Mouse (Mus musculus) thymus, postnatal 14 days (tissue): Measurements from ENCODE around the gene Mmp24.

Experiments
- DNase-seq: peaks from one replicate; pipeline ENCODE4 v3.0.0; 2021

Gene Mmp24

DNA sequence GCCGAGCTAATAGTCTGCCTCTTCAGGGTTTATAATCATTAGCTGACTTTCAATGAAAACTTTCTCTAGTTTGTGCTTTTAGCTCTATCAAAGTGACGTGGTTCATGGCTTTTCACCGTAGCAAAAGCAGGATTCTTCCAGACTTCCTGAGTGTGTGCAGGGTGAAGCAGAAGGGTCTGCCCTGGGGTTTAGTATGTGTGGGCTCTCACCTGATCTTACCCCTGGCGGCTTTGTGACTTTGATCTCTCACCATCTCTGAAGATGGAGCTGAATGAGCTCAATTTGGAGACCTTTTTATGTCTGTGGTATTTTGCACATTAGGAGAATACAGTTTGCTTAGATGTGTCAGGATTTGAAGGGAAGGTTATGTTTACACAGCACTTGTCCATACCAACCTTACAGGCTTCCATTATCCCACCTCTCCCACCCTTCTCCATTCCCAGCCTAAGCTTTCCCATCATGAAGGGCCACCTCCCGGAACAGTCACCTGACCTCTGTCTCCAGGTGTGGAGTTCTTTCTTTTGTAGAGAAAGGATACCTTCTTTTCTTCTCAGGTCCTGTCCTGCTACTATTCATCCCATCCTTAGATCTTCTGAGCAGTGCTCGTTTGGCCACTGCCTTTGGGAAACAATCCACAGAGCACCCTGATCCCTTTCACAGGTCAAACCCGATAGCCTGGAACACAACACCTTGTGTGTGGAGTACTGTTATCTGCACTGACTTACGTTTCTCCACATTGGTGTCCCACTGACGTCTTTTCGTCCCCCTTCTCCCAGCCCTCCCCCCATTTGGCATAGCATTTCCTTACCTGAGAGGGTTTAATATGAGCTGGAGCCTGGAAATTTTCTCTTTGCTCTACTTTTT lies 1.9 kb downstream of the Mmp24 start:
- DNase-seq = no peak

DNA sequence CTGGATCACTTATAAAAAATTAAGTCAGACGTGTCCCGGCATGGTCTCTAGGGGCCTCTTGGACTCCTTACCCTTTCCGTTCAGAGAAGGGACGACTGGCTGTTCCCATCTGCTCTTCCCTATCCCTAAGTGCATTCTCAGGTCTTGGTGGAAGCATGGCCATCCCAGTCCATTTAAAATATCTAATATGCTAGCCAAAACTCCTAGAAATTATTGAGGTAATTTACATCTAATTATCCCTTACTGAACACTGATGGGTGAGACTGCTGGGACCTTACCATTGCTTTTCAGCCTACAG lies 2.5 kb downstream of the Mmp24 start:
- no peak for DNase-seq

DNA sequence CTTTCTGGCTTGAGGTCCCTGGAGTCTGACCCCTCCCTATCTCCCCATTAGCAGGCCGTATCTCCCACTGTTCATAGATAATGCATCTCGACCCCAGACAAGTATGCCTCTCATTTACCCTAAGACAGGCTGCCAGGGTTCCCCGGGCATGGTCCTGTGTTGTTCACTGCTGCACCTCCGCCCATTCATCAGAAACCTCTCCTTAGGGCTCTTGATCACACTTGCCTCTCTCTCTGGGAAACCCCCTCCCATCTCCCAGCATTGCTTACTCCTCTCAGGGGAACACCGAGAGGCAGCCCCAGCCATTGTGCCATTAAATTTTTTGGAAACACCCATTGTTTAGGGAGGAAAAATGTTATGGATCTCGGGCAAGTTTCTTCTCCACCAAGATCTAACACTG lies 2.9 kb downstream of the Mmp24 start:
- no peak for DNase-seq

DNA sequence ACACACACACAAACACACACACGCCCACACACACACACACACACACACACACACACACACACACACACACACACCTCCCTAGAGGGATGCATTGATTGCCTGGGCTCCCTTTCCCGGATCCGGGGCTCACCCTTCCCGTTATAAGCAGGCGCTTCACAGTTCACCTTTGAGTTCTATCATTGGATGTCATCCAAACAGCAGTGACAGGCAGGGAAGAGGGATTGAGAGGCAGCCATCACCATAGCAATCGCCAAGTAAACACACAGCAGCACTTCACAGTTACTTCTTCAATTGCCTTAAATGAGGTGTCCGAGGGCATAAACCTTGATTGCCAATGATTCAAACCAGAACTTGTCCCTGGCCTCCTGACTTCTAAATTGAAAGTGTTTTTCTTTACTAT lies 3.9 kb downstream of the Mmp24 start:
- DNase-seq = no peak

DNA sequence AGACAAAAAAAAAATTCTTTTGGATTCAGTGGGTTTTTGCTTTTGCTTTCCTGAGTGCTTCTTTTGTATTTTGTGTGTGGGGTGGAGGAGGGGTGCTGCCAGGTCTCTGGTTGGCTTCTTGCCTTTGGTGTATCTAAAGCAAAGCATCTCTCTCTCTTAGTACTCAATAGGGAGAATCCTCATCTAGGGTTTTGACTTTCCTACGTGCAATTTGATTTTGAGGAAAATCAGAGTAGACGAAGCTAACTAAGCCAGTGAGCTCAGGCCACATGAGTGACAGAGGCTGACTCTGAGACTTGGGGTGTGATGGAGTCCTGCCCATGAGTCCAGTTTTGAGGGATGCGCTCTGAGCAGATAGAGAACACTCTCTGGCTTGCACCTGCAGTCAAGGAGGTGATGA lies 4.4 kb downstream of the Mmp24 start:
- DNase-seq = no peak

DNA sequence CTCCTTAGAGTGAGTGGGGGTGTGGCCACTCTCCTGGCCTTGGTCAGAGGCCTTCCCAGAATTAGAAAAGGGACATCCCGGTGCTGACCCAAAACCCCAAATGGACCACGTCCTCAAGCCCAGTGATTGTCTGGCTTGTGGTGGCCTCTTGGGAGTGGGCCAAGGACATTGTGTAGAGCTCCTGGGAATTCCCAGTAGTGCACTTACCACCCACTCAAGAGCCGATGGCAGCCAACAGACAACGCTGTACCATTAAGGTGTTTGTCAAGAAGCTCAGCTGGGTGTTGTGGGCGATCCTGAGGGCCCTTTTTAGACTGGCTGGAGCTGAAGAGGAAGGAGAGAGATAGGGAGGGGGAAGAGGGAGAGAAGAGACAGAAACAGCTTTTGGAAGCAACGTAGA lies 9.4 kb downstream of the Mmp24 start:
- no peak for DNase-seq

DNA sequence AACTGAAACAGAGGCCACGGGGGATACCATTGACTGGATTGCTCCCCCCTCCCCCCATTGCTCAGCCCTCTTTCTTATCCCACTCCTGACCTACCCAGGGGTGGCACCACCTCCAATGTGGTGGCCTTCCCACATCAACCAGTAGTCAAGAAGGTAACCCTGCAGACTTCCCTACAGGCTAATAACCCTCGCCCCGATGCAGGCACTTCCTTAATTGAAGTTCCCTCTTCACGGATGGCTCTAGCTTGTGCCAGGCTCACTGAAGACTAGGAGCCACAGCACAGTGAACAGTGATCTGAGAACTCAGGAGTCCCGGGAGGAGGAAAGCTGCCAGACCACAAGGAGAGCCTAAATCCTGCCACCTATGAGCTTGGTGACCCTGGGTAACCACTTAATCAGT lies 11.8 kb downstream of the Mmp24 start:
- no peak for DNase-seq

DNA sequence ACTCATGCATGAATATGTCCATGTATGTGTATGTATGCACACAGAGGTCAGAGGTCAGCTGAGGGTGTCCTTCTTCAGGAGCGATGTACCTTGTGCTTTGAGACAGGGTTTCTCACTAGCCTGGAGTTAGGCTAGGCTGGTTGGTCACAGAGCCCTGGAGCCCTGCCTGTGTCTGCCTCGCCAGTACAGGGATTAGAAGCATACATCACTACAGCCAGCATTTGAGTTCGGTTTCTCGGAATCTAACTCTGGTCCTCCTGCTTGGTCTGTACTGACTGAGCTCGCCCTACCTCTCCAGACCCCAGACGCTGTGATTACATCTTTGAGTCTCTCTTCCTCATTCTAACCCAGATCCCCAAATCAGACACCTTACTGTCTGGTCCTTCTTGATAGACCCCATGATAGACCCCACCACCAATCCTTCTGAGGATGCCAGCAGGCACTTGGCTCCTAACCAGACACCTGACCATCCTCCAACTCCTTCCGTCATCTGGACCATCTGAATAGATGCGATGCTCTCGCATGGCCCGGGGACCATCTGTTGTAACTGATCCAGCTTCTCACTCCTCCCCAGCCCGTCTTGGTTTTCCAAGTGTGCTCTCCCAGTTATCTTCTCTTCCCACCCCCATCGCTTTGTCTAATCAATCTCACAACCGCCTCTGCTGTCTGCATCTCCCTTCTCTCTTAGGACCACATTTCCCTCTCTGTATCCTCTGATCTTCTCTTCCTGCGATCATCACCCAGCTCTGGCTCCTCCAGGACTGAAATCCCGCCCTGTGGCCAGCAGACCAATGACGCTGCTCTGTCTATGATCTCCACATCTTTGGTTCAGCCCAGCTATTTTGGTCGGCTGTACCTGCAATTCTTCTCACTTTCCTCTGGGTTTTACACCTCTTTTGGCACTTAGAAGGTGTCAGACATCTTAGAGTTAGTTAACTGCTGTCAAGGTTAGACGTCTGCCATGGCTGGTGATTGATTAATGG lies 13.1 kb downstream of the Mmp24 start:
- DNase-seq = no peak

DNA sequence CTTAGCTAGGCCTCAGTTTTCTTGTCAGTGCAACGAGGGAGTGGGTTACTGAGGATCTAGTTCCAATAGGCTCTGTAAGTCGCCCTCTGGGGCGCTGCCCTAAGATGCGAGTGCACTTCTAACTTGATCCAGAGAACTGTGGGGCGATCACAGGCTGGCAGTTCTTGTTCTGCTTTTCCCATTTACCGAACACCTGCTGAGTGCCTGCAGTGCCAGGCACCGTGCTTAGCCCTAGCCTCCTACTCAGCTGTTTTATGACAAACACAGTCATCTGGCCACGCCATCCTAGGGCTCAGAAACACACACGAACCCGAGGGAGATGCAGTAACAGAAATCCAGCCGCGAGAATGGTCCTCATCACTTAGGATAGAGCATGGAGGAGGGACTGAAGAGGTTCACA lies 17.8 kb downstream of the Mmp24 start:
- DNase-seq = no peak

DNA sequence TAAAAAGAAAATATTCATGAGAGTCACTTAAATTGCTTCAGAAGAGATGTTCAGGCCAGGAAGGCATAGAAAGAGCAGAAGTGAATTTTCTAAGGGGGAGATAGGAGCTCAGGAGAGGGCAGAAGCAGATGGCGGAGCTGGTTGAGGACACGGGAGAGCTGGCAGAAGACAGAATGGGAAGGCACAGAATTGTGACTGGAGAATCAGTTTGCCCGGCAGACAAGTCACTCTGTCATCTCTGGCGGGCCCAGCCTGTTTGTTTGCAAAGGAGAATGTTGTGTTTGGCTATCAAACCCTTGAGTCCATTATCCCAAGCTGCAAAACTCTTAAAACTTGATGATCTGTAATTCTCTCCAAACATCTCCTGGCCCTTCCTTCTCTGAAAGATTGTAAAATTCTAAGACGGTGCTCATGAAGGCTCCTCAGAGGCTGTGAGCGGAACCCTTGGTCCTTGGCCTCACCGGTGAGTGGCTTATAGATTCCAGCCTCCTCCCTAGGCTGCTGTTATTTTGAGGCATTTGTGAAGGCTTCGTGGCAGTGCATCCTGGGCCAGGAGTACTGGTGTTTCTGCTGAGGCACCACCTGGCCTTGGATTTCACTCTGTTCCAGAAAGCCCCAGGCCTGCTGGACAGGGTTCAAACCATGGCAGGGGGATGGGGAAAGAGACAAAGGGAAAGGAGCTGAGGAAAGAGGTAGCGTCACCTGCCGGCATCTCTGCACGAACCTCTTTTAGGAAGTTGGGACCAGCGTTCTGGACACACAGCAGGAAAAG lies 19.7 kb downstream of the Mmp24 start:
- no peak for DNase-seq

DNA sequence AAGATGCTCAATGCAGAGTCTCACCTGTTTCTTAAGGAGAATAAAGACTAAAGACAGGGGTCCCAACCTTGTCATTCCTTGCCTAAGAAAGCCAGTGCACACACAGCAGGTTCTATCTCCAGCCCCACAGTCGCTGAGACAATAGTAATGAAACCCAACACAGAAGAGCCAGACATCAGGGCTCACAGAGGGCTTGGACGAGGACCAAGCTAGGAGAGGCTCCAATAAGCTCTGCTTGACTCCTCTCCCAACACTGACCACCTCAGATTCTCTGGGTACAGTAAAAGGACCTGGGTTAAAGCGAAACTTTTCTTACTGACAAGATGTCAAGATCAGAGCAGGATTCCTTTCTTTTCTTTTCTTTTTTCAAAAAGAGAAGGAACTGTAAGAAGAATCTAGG lies 23.5 kb downstream of the Mmp24 start:
- DNase-seq = no peak

DNA sequence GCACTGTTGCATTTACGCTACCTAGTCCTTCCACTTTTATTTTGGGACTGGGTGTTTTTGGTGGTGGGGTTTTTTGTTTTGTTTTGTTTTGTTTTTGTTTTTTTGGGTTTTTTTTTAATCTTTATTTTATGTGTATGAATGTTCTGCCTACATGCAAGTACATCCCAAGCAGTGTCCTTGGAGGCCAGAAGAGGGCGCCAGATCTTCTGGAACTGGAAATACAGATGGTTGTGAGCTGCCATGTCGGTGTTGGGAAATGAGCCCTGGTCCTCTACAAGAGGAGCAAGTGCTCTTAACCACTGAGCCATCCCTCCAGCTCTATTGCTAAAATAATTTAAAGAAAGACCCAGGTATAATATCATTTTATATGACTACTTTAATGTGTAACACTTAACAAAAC lies 27.6 kb downstream of the Mmp24 start:
- DNase-seq = peak; percentile 28

DNA sequence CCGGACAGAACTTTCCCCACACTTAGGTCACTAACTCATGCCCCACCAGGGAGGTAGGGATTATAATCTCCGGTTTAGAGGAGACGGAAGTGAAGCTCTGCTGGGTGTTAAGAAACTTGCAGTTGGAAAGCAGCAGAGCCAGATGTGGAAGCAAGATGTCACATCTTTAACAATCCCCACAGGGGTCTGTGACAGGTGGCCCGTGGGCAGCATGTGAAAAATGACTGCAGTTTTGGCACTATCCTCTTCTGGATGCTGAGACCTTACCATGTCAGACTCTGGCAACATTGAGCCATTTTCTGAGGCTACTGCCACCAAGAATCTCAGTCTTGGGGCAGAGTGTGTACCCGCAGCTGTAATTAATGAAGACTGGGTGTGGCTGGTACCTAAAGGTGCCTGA lies 28.9 kb downstream of the Mmp24 start:
- no peak for DNase-seq

DNA sequence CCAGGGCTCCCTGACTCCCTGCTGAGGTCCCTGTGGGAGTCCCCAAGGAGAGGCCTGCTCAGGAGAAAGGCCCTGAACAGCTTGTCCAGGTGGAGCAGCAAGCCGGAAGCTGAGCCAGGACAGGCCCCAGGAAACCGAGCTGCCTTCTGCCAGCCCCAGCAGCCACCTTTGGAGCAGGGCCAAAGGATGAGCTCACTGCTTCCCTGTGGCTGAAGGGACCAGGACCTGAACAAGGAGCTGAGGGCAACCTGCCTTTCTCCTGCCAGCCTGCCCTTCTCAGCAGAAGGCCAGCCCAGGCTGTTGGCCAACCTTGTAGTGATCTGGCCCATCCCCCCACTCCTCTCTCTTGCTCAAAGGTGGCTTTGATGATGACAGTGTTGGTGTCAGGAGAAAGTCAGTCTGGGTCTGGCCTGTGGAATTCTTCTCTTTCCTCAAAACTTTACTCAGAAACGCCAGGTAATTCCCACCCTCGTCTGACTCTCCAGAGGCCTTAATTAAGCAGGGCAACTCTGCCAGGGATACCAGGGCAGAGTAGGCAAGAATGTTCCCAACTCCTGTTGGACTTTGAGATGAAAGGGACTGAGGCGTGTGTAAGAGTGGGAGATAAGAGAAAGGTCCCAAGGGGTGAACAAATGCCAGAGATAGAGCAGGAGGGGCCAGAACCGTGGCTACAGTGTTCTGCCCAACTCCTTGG lies 30.2 kb downstream of the Mmp24 start:
- no peak for DNase-seq

DNA sequence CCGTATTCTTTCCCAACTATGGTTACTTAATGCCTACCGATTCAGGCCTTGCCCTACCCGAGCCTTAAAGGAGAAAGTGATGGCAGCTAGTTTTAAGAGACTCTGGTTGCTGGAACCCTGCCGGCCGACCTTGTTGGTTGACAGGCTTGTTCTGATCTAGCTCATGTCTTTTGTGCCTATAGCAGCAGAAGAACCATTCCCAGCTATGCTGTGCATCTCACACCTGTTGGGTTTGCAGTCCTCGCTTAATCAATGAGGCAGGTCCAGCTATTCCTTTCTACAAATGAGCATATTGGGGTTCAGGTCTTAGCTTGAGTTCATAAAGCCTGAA lies 30.7 kb downstream of the Mmp24 start:
- DNase-seq = no peak

DNA sequence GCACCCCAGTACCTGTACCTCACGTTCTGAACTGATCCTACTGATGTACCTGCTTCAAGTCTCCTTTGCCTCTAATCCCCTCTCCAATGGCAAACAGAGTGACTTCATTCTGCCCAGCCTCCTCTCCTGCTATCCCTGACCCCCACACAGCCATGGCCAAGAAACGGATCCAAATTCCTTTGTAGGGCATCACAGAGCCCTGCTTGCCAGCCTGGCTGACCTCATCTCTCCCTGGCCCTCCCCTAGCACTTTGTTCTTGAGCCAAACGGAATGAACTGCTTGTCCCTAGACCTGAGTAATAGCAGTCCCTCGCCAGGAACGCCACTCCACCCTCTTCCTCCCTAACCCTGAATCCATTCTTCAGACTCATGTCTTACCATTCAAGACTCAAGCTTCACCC lies 31.4 kb downstream of the Mmp24 start:
- no peak for DNase-seq

DNA sequence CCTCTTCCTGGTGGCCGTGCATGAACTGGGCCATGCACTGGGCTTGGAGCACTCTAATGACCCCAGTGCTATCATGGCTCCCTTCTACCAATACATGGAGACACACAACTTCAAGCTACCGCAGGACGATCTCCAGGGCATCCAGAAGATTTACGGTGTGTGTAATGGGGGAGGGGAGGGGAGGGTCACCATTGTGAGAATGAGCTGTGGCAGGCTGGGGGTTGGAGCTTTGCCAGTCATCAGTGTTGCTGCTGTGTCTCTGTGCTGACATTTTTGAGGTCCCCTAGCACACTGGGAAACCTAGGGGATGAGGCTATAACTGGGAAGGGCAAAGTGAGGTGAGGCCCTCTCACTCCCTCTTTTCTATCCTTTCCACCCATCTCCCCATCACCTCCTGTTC lies 32.3 kb downstream of the Mmp24 start:
- DNase-seq = no peak

DNA sequence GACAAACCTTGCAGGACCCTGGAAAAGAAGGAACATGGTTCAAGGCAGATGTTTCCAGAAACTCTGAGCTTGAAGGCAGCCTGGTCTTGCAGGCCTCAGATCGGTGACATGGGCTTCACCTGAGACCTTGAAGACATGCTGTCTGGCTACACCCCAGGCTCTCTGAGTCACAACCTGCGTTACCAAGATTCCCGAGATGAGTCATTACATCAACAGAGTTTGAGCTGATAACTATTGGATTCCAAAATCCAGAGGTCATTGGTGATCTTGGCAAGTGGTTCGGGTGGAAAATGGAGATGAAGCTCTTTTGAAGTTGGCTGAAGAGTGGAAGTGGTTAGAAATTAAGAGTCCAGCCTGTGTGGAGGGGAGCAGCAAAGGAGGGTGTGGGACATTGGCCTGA lies 34.5 kb downstream of the Mmp24 start:
- DNase-seq = no peak

DNA sequence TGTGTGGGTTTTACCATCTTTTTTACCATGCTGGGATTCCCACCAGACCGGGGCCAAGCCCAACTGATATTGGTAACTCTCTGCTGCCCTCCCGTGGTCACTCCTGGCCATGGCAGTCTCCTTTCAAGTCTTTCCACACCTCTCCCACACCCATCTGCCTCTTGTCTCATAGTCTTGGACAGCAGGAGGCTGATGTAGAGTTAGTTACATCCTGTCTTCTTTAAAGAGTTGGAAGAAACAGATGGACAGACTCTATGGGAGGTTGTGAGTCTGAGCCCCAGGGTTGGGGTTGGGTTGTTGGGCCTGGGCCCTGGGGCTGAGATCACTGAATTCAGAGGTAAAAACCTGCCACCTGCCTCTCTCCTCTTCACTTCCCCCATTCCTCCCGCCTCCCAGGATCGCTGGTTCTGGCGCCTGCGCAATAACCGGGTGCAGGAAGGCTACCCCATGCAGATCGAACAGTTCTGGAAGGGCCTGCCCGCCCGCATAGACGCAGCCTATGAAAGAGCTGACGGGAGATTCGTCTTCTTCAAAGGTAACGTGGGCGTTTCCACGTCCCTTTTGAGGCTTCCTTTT lies 36.8 kb downstream of the Mmp24 start:
- DNase-seq = peak; percentile 80

DNA sequence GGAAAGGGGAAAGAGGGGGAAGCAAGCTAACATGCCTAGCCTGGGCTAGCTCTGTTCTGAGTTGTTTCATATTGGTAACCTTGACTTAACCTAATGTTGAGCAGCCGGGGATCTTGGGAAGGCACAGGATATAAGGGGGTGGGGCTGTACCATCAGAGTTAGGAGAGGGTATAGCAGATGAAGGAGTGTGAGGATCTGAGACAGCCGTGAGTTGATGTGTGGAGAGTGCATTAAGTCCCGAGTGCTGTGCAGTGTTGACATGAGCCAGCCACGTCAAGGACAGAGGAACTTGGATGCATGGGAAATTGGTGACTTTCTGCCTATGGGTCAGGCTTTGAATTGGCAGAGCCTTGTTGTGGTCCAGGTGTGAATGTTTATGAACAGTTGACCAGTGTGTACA lies 37.5 kb downstream of the Mmp24 start:
- DNase-seq = no peak

DNA sequence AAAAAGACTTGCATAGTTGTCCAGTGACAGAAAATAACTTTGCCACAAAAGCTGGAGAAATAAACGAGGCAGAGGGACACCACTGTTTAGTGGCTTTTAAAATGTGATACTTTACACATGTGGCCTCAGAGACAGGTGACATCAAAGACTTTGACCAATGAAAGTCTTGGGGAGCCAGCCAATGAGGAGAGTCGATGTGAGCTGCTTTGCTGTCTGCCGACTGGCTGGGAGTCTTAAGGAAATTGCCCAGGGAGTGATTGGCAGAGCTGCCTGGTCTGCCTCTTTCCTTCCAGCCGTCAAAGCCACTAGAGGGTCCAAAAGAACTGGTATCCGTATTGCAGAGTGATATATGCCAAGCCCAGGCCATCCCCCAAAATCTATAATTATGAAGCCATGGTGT lies 39.7 kb downstream of the Mmp24 start:
- no peak for DNase-seq

DNA sequence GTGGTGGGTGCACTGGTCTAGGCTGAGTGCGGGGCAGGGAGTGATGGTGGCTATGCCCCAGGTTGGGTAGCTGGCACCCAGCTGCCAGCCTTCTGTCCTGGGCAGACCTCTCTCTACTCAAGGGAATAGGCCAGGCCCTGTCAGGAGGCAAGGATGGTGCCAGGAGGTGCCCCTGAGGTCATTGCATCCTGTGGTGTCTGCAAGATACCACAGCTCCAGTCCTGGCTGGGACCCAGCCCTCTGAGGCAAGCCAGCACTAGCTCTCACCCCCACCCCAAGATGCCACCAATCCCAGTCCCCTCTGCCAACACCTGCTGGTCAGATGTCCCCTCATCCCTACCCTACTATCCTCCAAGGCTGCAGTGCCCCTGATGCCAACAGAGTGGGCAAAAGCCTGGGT lies 41.0 kb downstream of the Mmp24 start:
- DNase-seq = no peak
